Comparison of ENCODE assay signal across 8 mouse cellular contexts in genomic region chr4:107923145-107923802, GRCm38 (mm10). TPM values are rescaled to one million over a fixed set of nuclear protein-coding genes. Genes with fewer than 3 reads are reported as not detected.
DNase-seq lines count a peak whose midpoint lies in the region; ATAC-seq lines count a peak whose summit lies in the region.

Cpt2 (minus strand) TSS chr4:107923610.

- H3K4me2 ChIP-seq in heart, embryonic 14.5 days (ENCODE audit: low read length): peak within 1 kb of the TSS; percentile 70
- peak within 1 kb of the TSS; percentile 82 for H3K4me2 ChIP-seq in liver, embryonic 13.5 days
- peak within 1 kb of the TSS; percentile 74 for H3K4me2 ChIP-seq in stomach, embryonic 16.5 days (ENCODE audit: low read depth, low read length)

- peaks cover 8% of the 10 kb centered on the region; the same call in 1 of the 2 replicates for H3K4me1 ChIP-seq in brown adipose tissue, adult 24 weeks (ENCODE audit: control insufficient read depth, insufficient read depth, insufficient read length, low read length)
- peaks cover 11 to 30% of the 10 kb centered on the region in 2 experiments for H3K4me1 ChIP-seq in heart, embryonic 14.5 days (ENCODE audit: control insufficient read depth in 2 of 2, insufficient read depth in 2 of 2, low read length in 2 of 2)
- H3K4me1 ChIP-seq in liver, embryonic 13.5 days (replicated peaks): peaks cover 42% of the 10 kb centered on the region
- peaks cover 21% of the 10 kb centered on the region for H3K4me1 ChIP-seq in stomach, embryonic 16.5 days (ENCODE audit: control insufficient read depth, insufficient read depth, low read length)

- no peaks in the 10 kb centered on the region for H3K9me3 ChIP-seq in heart, embryonic 14.5 days (ENCODE audit: control insufficient read depth, low read length)
- H3K9me3 ChIP-seq in liver, embryonic 13.5 days (replicated peaks): no peaks in the 10 kb centered on the region
- H3K9me3 ChIP-seq in stomach, embryonic 16.5 days (replicated peaks; ENCODE audit: control insufficient read depth, low read length): no peaks in the 10 kb centered on the region

- ATAC-seq in heart, embryonic 14.5 days (ENCODE audit: insufficient number of reproducible peaks, insufficient read depth, low FRiP score, low read depth): peak; percentile 97
- peak; percentile 89 for ATAC-seq in liver, embryonic 13.5 days (ENCODE audit: low read depth)
- ATAC-seq in stomach, embryonic 16.5 days (ENCODE audit: insufficient read depth, low FRiP score): peak; percentile 96

- peak within 1 kb of the TSS; percentile 85 for H3K9ac ChIP-seq in heart, embryonic 14.5 days (ENCODE audit: low read length)
- H3K9ac ChIP-seq in liver, embryonic 13.5 days: peak within 1 kb of the TSS; percentile 86
- peak within 1 kb of the TSS; percentile 95 for H3K9ac ChIP-seq in stomach, embryonic 16.5 days (ENCODE audit: low read length)

- H3K27me3 ChIP-seq in heart, embryonic 14.5 days (ENCODE audit: control insufficient read depth, insufficient read depth, low read length): no peaks in the 10 kb centered on the region
- no peaks in the 10 kb centered on the region for H3K27me3 ChIP-seq in liver, embryonic 13.5 days
- no peaks in the 10 kb centered on the region for H3K27me3 ChIP-seq in stomach, embryonic 16.5 days (ENCODE audit: control insufficient read depth, insufficient read depth, low read length)

- H3K4me3 ChIP-seq in brown adipose tissue, adult 24 weeks (ENCODE audit: insufficient read depth, low read depth, low read length): peak within 1 kb of the TSS; percentile 86
- H3K4me3 ChIP-seq in heart, embryonic 14.5 days (ENCODE audit: control insufficient read depth in 1 of 2, insufficient read depth in 1 of 2, low read depth in 1 of 2, low read length in 2 of 2): peak within 1 kb of the TSS; percentile 61 to 72
- H3K4me3 ChIP-seq in liver, embryonic 13.5 days (replicated peaks): peak within 1 kb of the TSS; percentile 74
- H3K4me3 ChIP-seq in stomach, embryonic 16.5 days (replicated peaks; ENCODE audit: low read length): peak within 1 kb of the TSS; percentile 88

- 0 out of 2 replicates have a peak, but pooled peaks cover 5% of the 10 kb centered on the region for H3K36me3 ChIP-seq in heart, embryonic 14.5 days (ENCODE audit: control insufficient read depth, insufficient read depth, low read length)
- H3K36me3 ChIP-seq in liver, embryonic 13.5 days: no peaks in the 10 kb centered on the region
- H3K36me3 ChIP-seq in stomach, embryonic 16.5 days (ENCODE audit: control insufficient read depth, insufficient read depth, low read length): no peaks in the 10 kb centered on the region

- H3K27ac ChIP-seq in brown adipose tissue, adult 24 weeks (replicated peaks; ENCODE audit: low read depth, low read length): peak within 1 kb of the TSS; percentile 100
- H3K27ac ChIP-seq in heart, embryonic 14.5 days (replicated peaks in 1 of 2; ENCODE audit: control insufficient read depth in 1 of 2, insufficient read depth in 1 of 2, low read depth in 2 of 2, low read length in 2 of 2): peak within 1 kb of the TSS; percentile 9 to 61; a peak in 2 of 4 replicates
- peak within 1 kb of the TSS; percentile 86 for H3K27ac ChIP-seq in liver, embryonic 13.5 days
- H3K27ac ChIP-seq in stomach, embryonic 16.5 days (ENCODE audit: low read length): peak within 1 kb of the TSS; percentile 83

- peak; percentile 94 for DNase-seq in CD4-positive helper T cell, adult 2 months (ENCODE audit: low read depth, low spot score)
- DNase-seq in fibroblast of lung, adult 2 months (ENCODE audit: low read depth): peak; percentile 92
- DNase-seq in kidney, postnatal 14 days: peak; percentile 98
- peak; percentile 97 for DNase-seq in liver, embryonic 13.5 days
- peak; percentile 96 for DNase-seq in neural tube, embryonic 10.5 days (ENCODE audit: extremely low spot score, low spot score)

- whole genome bisulfite sequencing in heart, embryonic 14.5 days: 1% methylated on average over 38 of the region's 38 CpGs
- 2% methylated on average over 38 of the region's 38 CpGs for WGBS in liver, embryonic 13.5 days (ENCODE audit: insufficient replicate concordance)
- WGBS in stomach, embryonic 16.5 days: under 1% methylated on average over 38 of the region's 38 CpGs

RNA-seq across cellular contexts. Expression of gene Cpt2, which starts in this region (rescaled TPM):
- 491 and 628 TPM in 2 replicates for polyA plus RNA-seq in brown adipose tissue, adult 24 weeks (2012; ENCODE audit: insufficient read depth, insufficient read length, missing spikeins)
- polyA plus RNA-seq in heart, embryonic 14.5 days (2014; fragmentation: Nextera tagmentation; extraction: Ambion mirVana): 68.5 and 75.6 TPM in 2 replicates
- 37.0 and 45.1 TPM in 2 replicates for polyA plus RNA-seq in liver, embryonic 13.5 days (2015; fragmentation: Nextera tagmentation; extraction: Ambion mirVana)
- 54.6 and 64.2 TPM in 2 replicates for polyA plus RNA-seq in stomach, embryonic 16.5 days (2015; fragmentation: Nextera tagmentation; extraction: Ambion mirVana)

Comparison
In these comparisons a context has a peak if more than half of its experiments do, and no peak if none do; other contexts are left out.
1. Peak in every context shown above with its lines: DNase-seq, ATAC-seq, H3K4me3 ChIP-seq and H3K27ac ChIP-seq.
2. H3K27ac ChIP-seq: peak in every context shown above with its lines; median percentile 100 in brown adipose tissue, adult 24 weeks; 86 in liver, embryonic 13.5 days; 83 in stomach, embryonic 16.5 days; 35 in heart, embryonic 14.5 days.